Mouse (Mus musculus): Measurements from ENCODE around the gene S100a3. TPM values are rescaled to one million over a fixed set of nuclear protein-coding genes. Genes with fewer than 3 reads are reported as not detected.

Gene S100a3
- total RNA-seq (2023) = not detected

GRCm38 (mm10) chr3:90560008-90560628, at the start of gene S100a3:
Gene S100a3, plus strand, starts transcription at chr3:90560578.

GRCm38 (mm10) chr3:90513796-90514590, 46.4 kb upstream of the S100a3 start, which contains the start of the genes S100a1 and S100a13:
Gene S100a1, minus strand, starts transcription at chr3:90514392.
Gene S100a13, plus strand, starts transcription at chr3:90514435.

GRCm38 (mm10) chr3:90526580-90526979, 33.8 kb upstream of the S100a3 start, which contains the start of gene S100a14:
Gene S100a14, plus strand, starts transcription at chr3:90526856.

GRCm38 (mm10) chr3:90537141-90537904, 23.1 kb upstream of the S100a3 start, which contains the start of gene S100a16:
Gene S100a16, plus strand, starts transcription at chr3:90537254.

GRCm38 (mm10) chr3:90589947-90590346, 29.6 kb downstream of the S100a3 start, which contains the start of gene S100a2:
Gene S100a2, plus strand, starts transcription at chr3:90590247.

GRCm38 (mm10) chr3:90601486-90602110, 41.2 kb downstream of the S100a3 start, which contains the start of gene Gm42674:
Gene Gm42674, plus strand, starts transcription at chr3:90601904.

GRCm38 (mm10) chr3:90603623-90604022, 43.2 kb downstream of the S100a3 start, which contains the start of gene S100a4:
Gene S100a4, plus strand, starts transcription at chr3:90603771.

GRCm38 (mm10) chr3:90608223-90608622, 47.8 kb downstream of the S100a3 start, which contains the start of gene S100a5:
Gene S100a5, plus strand, starts transcription at chr3:90608523.

GRCm38 (mm10) chr3:90612728-90613291, 52.4 kb downstream of the S100a3 start, which contains the start of gene S100a6:
Gene S100a6, plus strand, starts transcription at chr3:90612882.

Other genes with a start within 250 kb of the S100a3 start
- gene Slc27a3, start 170.6 kb upstream of the S100a3 start, total RNA-seq (2023) = 0.92 TPM
- 46.2 TPM for gene Ints3, start 127.0 kb upstream of the S100a3 start, total RNA-seq (2023)
- gene Npr1, start 94.7 kb upstream of the S100a3 start, total RNA-seq (2023) = not detected
- 87.3 TPM for gene Ilf2, start 84.5 kb upstream of the S100a3 start, total RNA-seq (2023)
- gene Snapin, start 69.5 kb upstream of the S100a3 start, total RNA-seq (2023) = 39.5 TPM
- 191 TPM for gene Chtop, start 51.1 kb upstream of the S100a3 start, total RNA-seq (2023)
- 3.9 TPM for gene S100a1, start 46.2 kb upstream of the S100a3 start, total RNA-seq (2023)
- gene S100a13, start 46.1 kb upstream of the S100a3 start, total RNA-seq (2023) = 23.9 TPM
- 0.86 TPM for gene S100a14, start 33.7 kb upstream of the S100a3 start, total RNA-seq (2023)
- not detected for gene S100a16, start 23.3 kb upstream of the S100a3 start, total RNA-seq (2023)
- not detected for gene S100a2, start 29.7 kb downstream of the S100a3 start, total RNA-seq (2023)
- not detected for gene Gm42674, start 41.3 kb downstream of the S100a3 start, total RNA-seq (2023)
- gene S100a4, start 43.2 kb downstream of the S100a3 start, total RNA-seq (2023) = 7.6 TPM
- gene S100a5, start 47.9 kb downstream of the S100a3 start, total RNA-seq (2023) = not detected
- 8.8 TPM for gene S100a6, start 52.3 kb downstream of the S100a3 start, total RNA-seq (2023)
- gene S100a7a, start 93.4 kb downstream of the S100a3 start, total RNA-seq (2023) = not detected
- gene S100a8, start 108.4 kb downstream of the S100a3 start, total RNA-seq (2023) = 24.0 TPM
- gene S100a9, start 135.1 kb downstream of the S100a3 start, total RNA-seq (2023) = 28.6 TPM
- not detected for gene Pglyrp4, start 166.3 kb downstream of the S100a3 start, total RNA-seq (2023)
- not detected for gene Gm5849, start 217.3 kb downstream of the S100a3 start, total RNA-seq (2023)